Comparison of ENCODE assay signal across 26 mouse cellular contexts in the genomic region with DNA sequence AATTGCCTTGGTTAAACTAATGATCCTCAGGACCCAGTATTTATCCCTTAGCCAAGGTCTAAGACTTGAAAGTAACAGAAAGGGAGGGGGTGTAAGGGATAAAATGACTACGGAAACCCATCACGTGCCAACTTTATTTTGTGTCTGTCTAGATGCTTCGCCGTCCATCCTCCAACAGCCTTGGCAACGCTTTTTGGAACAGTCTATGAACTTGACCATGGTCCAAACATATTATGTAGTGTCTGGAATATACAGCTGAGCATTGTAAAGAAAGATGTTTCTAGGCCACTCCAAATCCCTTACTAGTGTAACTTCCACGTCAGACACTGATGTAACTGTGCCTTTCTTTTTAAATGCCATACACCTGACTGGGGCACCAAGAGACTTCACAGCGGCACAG. TPM values are rescaled to one million over a fixed set of nuclear protein-coding genes. Genes with fewer than 3 reads are reported as not detected.
"Had no signal": no experiment of that assay in that cellular context is flagged by ENCODE, and none has a peak within 500 bp of the region (broad histone marks: within the 10 kb centered on the region; RNA-seq: fewer than 3 reads in every experiment).

No protein-coding gene starts in this region.

- H3K36me3 ChIP-seq: liver, embryonic 12.5 days; midbrain, embryonic 10.5 days; midbrain, embryonic 13.5 days; midbrain, embryonic 15.5 days; neural tube, embryonic 13.5 days; neural tube, embryonic 15.5 days had no signal

- H3K27ac ChIP-seq: liver, embryonic 12.5 days; liver, embryonic 14.5 days; midbrain, embryonic 10.5 days; midbrain, embryonic 13.5 days; midbrain, embryonic 15.5 days; neural tube, embryonic 13.5 days; neural tube, embryonic 15.5 days had no signal

- ATAC-seq: liver, embryonic 12.5 days; midbrain, embryonic 13.5 days; midbrain, embryonic 15.5 days had no signal

- H3K27me3 ChIP-seq: midbrain, embryonic 13.5 days; midbrain, embryonic 15.5 days; neural tube, embryonic 13.5 days; neural tube, embryonic 15.5 days had no signal

- H3K9me3 ChIP-seq: liver, embryonic 12.5 days; midbrain, embryonic 10.5 days; midbrain, embryonic 13.5 days; midbrain, embryonic 15.5 days; neural tube, embryonic 13.5 days; neural tube, embryonic 15.5 days had no signal

- H3K4me1 ChIP-seq: liver, embryonic 12.5 days; midbrain, embryonic 10.5 days; midbrain, embryonic 13.5 days; midbrain, embryonic 15.5 days; neural tube, embryonic 13.5 days; neural tube, embryonic 15.5 days had no signal

- H3K4me2 ChIP-seq: liver, embryonic 12.5 days; midbrain, embryonic 13.5 days; midbrain, embryonic 15.5 days; neural tube, embryonic 13.5 days; neural tube, embryonic 15.5 days had no signal

- H3K4me3 ChIP-seq: liver, embryonic 12.5 days; midbrain, embryonic 10.5 days; midbrain, embryonic 13.5 days; midbrain, embryonic 15.5 days; myocyte; neural tube, embryonic 13.5 days; neural tube, embryonic 15.5 days had no signal

- DNase-seq: lung, adult 18-20 months; lung, postnatal 4 days; retina, postnatal 1 day; right cerebral cortex, adult 18-20 months; right cerebral cortex, postnatal 25 days; right cerebral cortex, postnatal 4 days; spleen, adult 18-20 months; thymus, adult 18-20 months; thymus, postnatal 14 days; thymus, postnatal 36 days had no signal

- H3K9ac ChIP-seq: liver, embryonic 12.5 days; liver, embryonic 14.5 days; midbrain, embryonic 13.5 days; midbrain, embryonic 15.5 days; neural tube, embryonic 13.5 days; neural tube, embryonic 15.5 days had no signal

RNA-seq across cellular contexts. Expression of a gene that starts 33.1 kb away (rescaled TPM):
- total RNA-seq: megakaryocyte, adult 5-6 weeks; megakaryocyte-erythroid progenitor cell, adult 5-6 weeks had no signal
- polyA plus RNA-seq: liver, embryonic 12.5 days; liver, embryonic 14.5 days; liver, embryonic 16.5 days; midbrain, embryonic 10.5 days; midbrain, embryonic 13.5 days; midbrain, embryonic 15.5 days; myocyte; neural tube, embryonic 11.5 days; neural tube, embryonic 13.5 days; neural tube, embryonic 15.5 days; small intestine, adult 2 months; stomach, embryonic 14.5 days; stomach, embryonic 16.5 days; thymus, postnatal 0 days had no signal

RNA-seq across cellular contexts. Expression of a gene that starts 50.2 kb away (rescaled TPM):
- total RNA-seq: megakaryocyte, adult 5-6 weeks; megakaryocyte-erythroid progenitor cell, adult 5-6 weeks had no signal
- polyA plus RNA-seq: liver, embryonic 12.5 days; liver, embryonic 14.5 days; liver, embryonic 16.5 days; midbrain, embryonic 10.5 days; midbrain, embryonic 13.5 days; midbrain, embryonic 15.5 days; myocyte; neural tube, embryonic 11.5 days; neural tube, embryonic 13.5 days; neural tube, embryonic 15.5 days; small intestine, adult 2 months; stomach, embryonic 14.5 days; stomach, embryonic 16.5 days; thymus, postnatal 0 days had no signal
